Mouse (Mus musculus): ENCODE results near the gene Vps52. TPM values are rescaled to one million over a fixed set of nuclear protein-coding genes. Genes with fewer than 3 reads are reported as not detected.

Gene Vps52
- total and polyA plus RNA-seq, 3 experiments, result 34.3 to 73.6 (median 39.9) TPM

GRCm38 (mm10) chr17:33929371-33930279 lies 26.0 kb upstream of the Vps52 start, which contains the start of gene Rgl2:
TSS of gene Rgl2 (plus strand) at chr17:33929543.
- dilution Hi-C loops (cut with MboI; ENCODE audit: extremely low pct_ligation_motif_present, extremely low pct_unique_long_range_greater_than_20kb, low sequenced_read_pairs), result no loop called here
- H3K27me3 ChIP-seq (replicated peaks), result no peaks in the 10 kb centered on the region
- peaks cover 4 to 22% of the 10 kb centered on the region in 2 experiments for H3K4me1 ChIP-seq (ENCODE audit: control insufficient read depth in 1 of 2, insufficient read depth in 2 of 2)
- H3K36me3 ChIP-seq (replicated peaks in 1 of 2; ENCODE audit: control insufficient read depth in 1 of 2, insufficient read depth in 1 of 2, low read length in 1 of 2), result peaks cover 46 to 72% of the 10 kb centered on the region in 2 experiments
- peak within 1 kb of the TSS; percentile 85 for H3K9ac ChIP-seq (ENCODE audit: insufficient read depth, low read depth)
- H3K79me2 ChIP-seq (replicated peaks; ENCODE audit: control insufficient read depth, extremely low read depth, insufficient read depth, poor library complexity, severe bottlenecking), result 0 out of 2 replicates have a peak, but pooled peaks cover 2% of the 10 kb centered on the region
- H3K4me2 ChIP-seq (ENCODE audit: insufficient read depth, low read depth, poor library complexity, severe bottlenecking), result peak within 1 kb of the TSS; percentile 79
- in situ Hi-C loops (cut with MboI; ENCODE audit: low pct_ligation_motif_present, low pct_unique_long_range_greater_than_20kb, low sequenced_read_pairs), result no loop called here
- DNase-seq (ENCODE audit: extremely low read depth), result peak; percentile 89
- peak within 1 kb of the TSS; percentile 65 to 77 (median 75) for H3K4me3 ChIP-seq (replicated peaks in 1 of 3; ENCODE audit: low read depth in 2 of 3, low read length in 2 of 3, poor library complexity in 1 of 3)
- H3K9me3 ChIP-seq (replicated peaks; ENCODE audit: low read length), result no peaks in the 10 kb centered on the region
- H3K27ac ChIP-seq (ENCODE audit: insufficient read depth, low read depth), result peak within 1 kb of the TSS; percentile 74
- no peak for TF ChIP-seq JUND (conservative IDR thresholded peaks at IDR 0.05; ENCODE audit: low read depth, low read length)
- no peak for TF ChIP-seq MYC (IDR thresholded peaks at IDR 0.05; ENCODE audit: low read depth, low read length)
- TF ChIP-seq CTCF (conservative IDR thresholded peaks at IDR 0.05 in 1 of 2, IDR thresholded peaks at IDR 0.05 in 1 of 2; ENCODE audit: low read depth in 2 of 2, low read length in 2 of 2), result peak in 1 of 2 experiments; percentile 15; a peak in 1 of 4 replicates
- TF ChIP-seq IRF4 (IDR thresholded peaks at IDR 0.05; ENCODE audit: low read depth, low read length), result peak; percentile 81
- no peak for TF ChIP-seq ZKSCAN1 (IDR thresholded peaks at IDR 0.05; ENCODE audit: borderline replicate concordance, low read depth, low read length)
- peak; percentile 89; the same call in 1 of the 2 replicates for TF ChIP-seq KAT2A (IDR thresholded peaks at IDR 0.05; ENCODE audit: insufficient replicate concordance, low read length)
- peak; percentile 100 for TF ChIP-seq MAZ (IDR thresholded peaks at IDR 0.05; ENCODE audit: low read depth, low read length)
- no peak for TF ChIP-seq ZC3H11A (IDR thresholded peaks at IDR 0.05; ENCODE audit: low read depth, low read length)
- TF ChIP-seq USF2 (conservative IDR thresholded peaks at IDR 0.05; ENCODE audit: low read depth, low read length), result no peak
- TF ChIP-seq SIN3A (IDR thresholded peaks at IDR 0.05; ENCODE audit: low read length), result peak; percentile 90
- TF ChIP-seq GABPA (IDR thresholded peaks at IDR 0.05; ENCODE audit: insufficient replicate concordance, low read depth, low read length), result peak; percentile 35; the same call in 1 of the 2 replicates
- no peak for TF ChIP-seq JUN (IDR thresholded peaks at IDR 0.05; ENCODE audit: insufficient read depth, low read depth, low read length)
- TF ChIP-seq USF1 (IDR thresholded peaks at IDR 0.05; ENCODE audit: low read depth, low read length), result no peak; the same call in 1 of the 2 replicates
- peak; percentile 73 for TF ChIP-seq MEF2A (IDR thresholded peaks at IDR 0.05; ENCODE audit: borderline replicate concordance, low read depth, low read length)
- TF ChIP-seq CHD2 (IDR thresholded peaks at IDR 0.05; ENCODE audit: low read length), result no peak; the same call in 1 of the 2 replicates
- no peak for TF ChIP-seq ETS1 (conservative IDR thresholded peaks at IDR 0.05; ENCODE audit: low read depth, low read length)
- TF ChIP-seq RCOR1 (conservative IDR thresholded peaks at IDR 0.05; ENCODE audit: low read depth, low read length), result peak; percentile 67; the same call in 1 of the 2 replicates
- peak; percentile 100 for TF ChIP-seq TCF12 (IDR thresholded peaks at IDR 0.05; ENCODE audit: low read depth, low read length)
- 0 out of 2 replicates have a peak, but pooled peaks have one; percentile 20 for TF ChIP-seq NRF1 (IDR thresholded peaks at IDR 0.05; ENCODE audit: low read depth, low read length)
- TF ChIP-seq ZMIZ1 (IDR thresholded peaks at IDR 0.05; ENCODE audit: low read depth, low read length), result peak; percentile 81
- no peak for TF ChIP-seq RAD21 (IDR thresholded peaks at IDR 0.05; ENCODE audit: low read depth, low read length)
- peak; percentile 79; the same call in 1 of the 2 replicates for TF ChIP-seq MXI1 (IDR thresholded peaks at IDR 0.05; ENCODE audit: low read depth, low read length)
- TF ChIP-seq EP300 (IDR thresholded peaks at IDR 0.05; ENCODE audit: low read length), result no peak
- peak; percentile 57; the same call in 1 of the 2 replicates for TF ChIP-seq MAX (IDR thresholded peaks at IDR 0.05; ENCODE audit: low read length)
- peak; percentile 95 for TF ChIP-seq TBP (conservative IDR thresholded peaks at IDR 0.05; ENCODE audit: low read depth, low read length)
- peak; percentile 76 for TF ChIP-seq UBTF (IDR thresholded peaks at IDR 0.05; ENCODE audit: low read depth, low read length)
- TF ChIP-seq HCFC1 (IDR thresholded peaks at IDR 0.05; ENCODE audit: low read depth, low read length), result peak; percentile 92
- TF ChIP-seq SMC3 (IDR thresholded peaks at IDR 0.05; ENCODE audit: low read depth, low read length), result no peak
- TF ChIP-seq NELFE (IDR thresholded peaks at IDR 0.05; ENCODE audit: low read depth, low read length), result peak; percentile 16; the same call in 1 of the 2 replicates
- TF ChIP-seq CHD1 (IDR thresholded peaks at IDR 0.05; ENCODE audit: low read depth, low read length), result no peak
- peak; percentile 85 for TF ChIP-seq ELF1 (IDR thresholded peaks at IDR 0.05; ENCODE audit: low read depth, low read length)
- TF ChIP-seq BHLHE40 (IDR thresholded peaks at IDR 0.05; ENCODE audit: low read depth, low read length), result peak; percentile 47; the same call in 1 of the 2 replicates
- TF ChIP-seq POLR2AphosphoS2 (IDR thresholded peaks at IDR 0.05; ENCODE audit: low read depth, low read length), result peak; percentile 97
- TF ChIP-seq POLR2A (IDR thresholded peaks at IDR 0.05; ENCODE audit: low read depth, low read length), result peak; percentile 72
- TF ChIP-seq MAFK (IDR thresholded peaks at IDR 0.05; ENCODE audit: insufficient replicate concordance, low read length), result no peak
- no peak for TF ChIP-seq E2F4 (IDR thresholded peaks at IDR 0.05; ENCODE audit: insufficient replicate concordance, low read depth, low read length)
- no peak for TF ChIP-seq ZNF384 (IDR thresholded peaks at IDR 0.05; ENCODE audit: low read depth, low read length)

Measured in CH12.LX (cell line).